Mouse (Mus musculus) ZHBTc4 (cell line): ENCODE results near the gene 1700015G11Rik.

Source experiments
- DNase-seq: peaks from one replicate; pipeline ENCODE4 v3.0.0-alpha.2; 2011; ENCODE audit warnings: low read depth, low spot score

1700015G11Rik gene

GRCm38 (mm10) chr7:51967581-51967980 is 47.9 kb downstream of the 1700015G11Rik start:
- DNase-seq = no peak

GRCm38 (mm10) chr7:51964681-51965080 is 50.8 kb downstream of the 1700015G11Rik start:
- no peak for DNase-seq

- no peak for DNase-seq
These were observed 53.1 kb downstream of the 1700015G11Rik start for GRCm38 (mm10) chr7:51962219-51962952.
